Mouse (Mus musculus) heart, embryonic 16.5 days (tissue): ENCODE measurements at regions not wholly inside any gene's neighbourhood (a gene's known extent, or its start where the extent isn't known, plus 50 kb on each side); places are given as distances from the start of the nearest gene placed in this dataset.

ENCODE experiments used
- ATAC-seq: fragments of 200-750 bp; cut with Nextera tagmentation; replicated peaks from 2 replicates; pipeline ENCODE4 v1.8.0; 2017; ENCODE audit warnings: moderate number of reproducible peaks; ENCODE audit not compliant: insufficient read depth, low FRiP score; ENCODE audit errors: extremely low read depth
- H3K27ac ChIP-seq: fragments of 300-500 bp; sonication (generic); 2 replicates; pipeline ENCODE4 v1.5.1; 2014; ENCODE audit warnings: mild to moderate bottlenecking, low read length, control low read depth, moderate library complexity
- H3K27me3 ChIP-seq: fragments of 300-500 bp; sonication (generic); 2 replicates; pipeline ENCODE4 v1.6.1; 2014; ENCODE audit warnings: low read length, mixed read lengths; ENCODE audit not compliant: control insufficient read depth, insufficient read depth
- H3K36me3 ChIP-seq: fragments of 300-500 bp; sonication (generic); 2 replicates; pipeline ENCODE4 v1.6.1; 2014; ENCODE audit not compliant: control insufficient read depth, insufficient read depth
- H3K4me1 ChIP-seq: fragments of 300-500 bp; sonication (generic); 2 replicates; pipeline ENCODE4 v1.6.1; 2014; ENCODE audit warnings: low read length, mixed read lengths; ENCODE audit not compliant: control insufficient read depth, insufficient read depth
- H3K4me2 ChIP-seq: fragments of 300-500 bp; sonication (generic); 2 replicates; pipeline ENCODE4 v1.6.1; 2014; ENCODE audit warnings: low read depth, mild to moderate bottlenecking, control low read depth, low read length
- H3K4me3 ChIP-seq: fragments of 300-500 bp; sonication (generic); 2 replicates; pipeline ENCODE4 v1.5.1; 2014; ENCODE audit warnings: mild to moderate bottlenecking, control low read depth, low read length
- H3K9ac ChIP-seq: fragments of 300-500 bp; sonication (generic); 2 replicates; pipeline ENCODE4 v1.6.1; 2014; ENCODE audit warnings: low read length, control low read depth
- H3K9me3 ChIP-seq: fragments of 300-500 bp; sonication (generic); replicated peaks from 2 replicates; pipeline ENCODE4 v1.6.1; 2016; ENCODE audit warnings: low read length; ENCODE audit not compliant: control insufficient read depth
- WGBS: fragments of 180-500 bp; shearing (Covaris S2); extraction: QIAGEN DNeasy Blood & Tissue Kit; methylation state at CpG from one replicate; pipeline ENCODE4 v1.1.7; 2014; 5-methylcytosine and 5-hydroxymethylcytosine counted together

GRCm38 (mm10) chr2:19714025-19714424, 56.5 kb downstream of the Otud1 start:
- Histone ChIP-seq H3K9ac (no peak overlapping the region), H3K27ac (no peak overlapping the region), H3K36me3 (no peaks in the 10 kb centered on the region), H3K27me3 (no peaks in the 10 kb centered on the region), H3K4me2 (no peak overlapping the region), H3K4me1 (peaks cover 4% of the 10 kb centered on the region; the same call in 1 of the 2 replicates), H3K9me3 (no peaks in the 10 kb centered on the region), H3K4me3 (no peak overlapping the region)
- ATAC-seq: no peak
- whole genome bisulfite sequencing: 62% methylated on average over 3 of the region's 3 CpGs

- Histone ChIP-seq H3K27ac (no peak overlapping the region), H3K4me1 (peaks cover 4% of the 10 kb centered on the region; the same call in 1 of the 2 replicates), H3K4me3 (peak overlapping the region; percentile 43), H3K4me2 (peak overlapping the region; percentile 60), H3K36me3 (no peaks in the 10 kb centered on the region), H3K9me3 (no peaks in the 10 kb centered on the region), H3K27me3 (no peaks in the 10 kb centered on the region), H3K9ac (no peak overlapping the region)
- WGBS: 16% methylated on average over 11 of the region's 11 CpGs
- ATAC-seq: peak; percentile 83
Measured at GRCm38 (mm10) chr2:19715564-19716238, 58.1 kb downstream of the Otud1 start.

- whole genome bisulfite sequencing: 86% methylated on average over 5 of the region's 5 CpGs
- no peak overlapping the region for H3K4me2 ChIP-seq
- no peaks in the 10 kb centered on the region for H3K36me3 ChIP-seq
- H3K27me3 ChIP-seq: no peaks in the 10 kb centered on the region
- H3K4me1 ChIP-seq: peaks cover 4% of the 10 kb centered on the region; the same call in 1 of the 2 replicates
- H3K9ac ChIP-seq: no peak overlapping the region
- no peak overlapping the region for H3K4me3 ChIP-seq
- no peaks in the 10 kb centered on the region for H3K9me3 ChIP-seq
- ATAC-seq: no peak
- H3K27ac ChIP-seq: no peak overlapping the region
Measured at GRCm38 (mm10) chr2:19716388-19716787, 58.8 kb downstream of the Otud1 start.

GRCm38 (mm10) chr2:19726085-19726484, 68.5 kb downstream of the Otud1 start:
- WGBS: 81% methylated on average over 6 of the region's 6 CpGs
- Histone ChIP-seq H3K4me2 (no peak overlapping the region), H3K4me1 (peaks cover 2% of the 10 kb centered on the region; the same call in 1 of the 2 replicates), H3K27me3 (no peaks in the 10 kb centered on the region), H3K9me3 (no peaks in the 10 kb centered on the region), H3K36me3 (no peaks in the 10 kb centered on the region), H3K27ac (no peak overlapping the region), H3K9ac (no peak overlapping the region), H3K4me3 (no peak overlapping the region)
- no peak for ATAC-seq

GRCm38 (mm10) chr2:19726904-19727303, 69.4 kb downstream of the Otud1 start:
- no peak for ATAC-seq
- H3K36me3 ChIP-seq: no peaks in the 10 kb centered on the region
- H3K9me3 ChIP-seq: no peaks in the 10 kb centered on the region
- no peak overlapping the region for H3K9ac ChIP-seq
- no peak overlapping the region for H3K27ac ChIP-seq
- H3K4me2 ChIP-seq: no peak overlapping the region
- H3K4me3 ChIP-seq: no peak overlapping the region
- H3K4me1 ChIP-seq: peaks cover 2% of the 10 kb centered on the region; the same call in 1 of the 2 replicates
- H3K27me3 ChIP-seq: no peaks in the 10 kb centered on the region
- WGBS: 10% methylated on average over 9 of the region's 9 CpGs

GRCm38 (mm10) chr2:19732922-19733859, 75.6 kb downstream of the Otud1 start:
- Histone ChIP-seq H3K27ac (no peak overlapping the region), H3K27me3 (no peaks in the 10 kb centered on the region), H3K4me3 (no peak overlapping the region), H3K9me3 (no peaks in the 10 kb centered on the region), H3K4me1 (no peaks in the 10 kb centered on the region), H3K36me3 (no peaks in the 10 kb centered on the region), H3K4me2 (no peak overlapping the region), H3K9ac (no peak overlapping the region)
- 52% methylated on average over 12 of the region's 12 CpGs for WGBS
- no peak for ATAC-seq

- ATAC-seq: no peak
- Histone ChIP-seq H3K27me3 (no peaks in the 10 kb centered on the region), H3K9ac (no peak overlapping the region), H3K4me2 (no peak overlapping the region), H3K4me3 (no peak overlapping the region), H3K9me3 (no peaks in the 10 kb centered on the region), H3K4me1 (no peaks in the 10 kb centered on the region), H3K36me3 (no peaks in the 10 kb centered on the region), H3K27ac (no peak overlapping the region)
- 67% methylated on average over 12 of the region's 12 CpGs for WGBS
Measured at GRCm38 (mm10) chr2:19734164-19734870, 76.8 kb downstream of the Otud1 start.

GRCm38 (mm10) chr2:19741508-19741907, 84.0 kb downstream of the Otud1 start:
- Histone ChIP-seq H3K9ac (no peak overlapping the region), H3K4me2 (no peak overlapping the region), H3K4me3 (no peak overlapping the region), H3K36me3 (no peaks in the 10 kb centered on the region), H3K27me3 (no peaks in the 10 kb centered on the region), H3K27ac (no peak overlapping the region), H3K4me1 (no peaks in the 10 kb centered on the region), H3K9me3 (0 out of 2 replicates have a peak, but pooled peaks cover 2% of the 10 kb centered on the region)
- no peak for ATAC-seq
